ENCODE assay signal across 8 mouse cellular contexts in the genomic region with DNA sequence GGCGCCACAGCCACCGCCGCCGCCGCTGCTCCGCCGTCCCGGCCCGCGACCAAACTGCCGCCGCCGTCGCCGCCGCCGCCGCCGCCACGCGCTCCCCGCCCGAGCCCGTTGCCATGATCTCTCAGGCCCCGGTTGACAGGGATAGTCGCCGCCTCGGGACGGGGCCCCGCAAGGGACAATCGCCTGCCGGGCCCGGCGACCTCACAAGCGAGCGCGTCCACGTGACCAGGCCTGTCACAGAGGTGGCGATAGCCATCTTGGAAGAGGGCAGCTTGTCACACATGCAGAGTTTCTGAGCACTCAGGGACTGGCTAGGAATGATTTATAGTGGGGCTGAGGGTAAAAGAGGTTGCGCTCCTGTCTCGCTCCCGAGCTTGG. TPM values are rescaled to one million over a fixed set of nuclear protein-coding genes. Genes with fewer than 3 reads are reported as not detected.
DNase-seq lines count a peak whose midpoint lies in the region; ATAC-seq lines count a peak whose summit lies in the region.

Gene Ttll11, minus strand, starts transcription at position 270 of the 378 bp plus-strand sequence.

- peaks cover 12% of the 10 kb centered on the region for H3K4me1 ChIP-seq in brown adipose tissue, adult 24 weeks (ENCODE audit: control insufficient read depth, insufficient read depth, insufficient read length, low read length)
- peaks cover 22% of the 10 kb centered on the region for H3K4me1 ChIP-seq in heart, embryonic 13.5 days
- peaks cover 28% of the 10 kb centered on the region for H3K4me1 ChIP-seq in liver, embryonic 12.5 days
- no peaks in the 10 kb centered on the region for H3K4me1 ChIP-seq in stomach, embryonic 15.5 days

- H3K27me3 ChIP-seq in heart, embryonic 13.5 days (replicated peaks): peaks cover 34% of the 10 kb centered on the region
- peaks cover 31% of the 10 kb centered on the region for H3K27me3 ChIP-seq in liver, embryonic 12.5 days (replicated peaks)
- H3K27me3 ChIP-seq in stomach, embryonic 15.5 days (replicated peaks): no peaks in the 10 kb centered on the region

- H3K27ac ChIP-seq in brown adipose tissue, adult 24 weeks (replicated peaks; ENCODE audit: low read depth, low read length): peak within 1 kb of the TSS; percentile 27
- H3K27ac ChIP-seq in heart, embryonic 13.5 days (replicated peaks): peak within 1 kb of the TSS; percentile 63
- peak within 1 kb of the TSS; percentile 69; the same call in 1 of the 2 replicates for H3K27ac ChIP-seq in liver, embryonic 12.5 days
- peak within 1 kb of the TSS; percentile 9; the same call in 1 of the 2 replicates for H3K27ac ChIP-seq in stomach, embryonic 15.5 days

- H3K9me3 ChIP-seq in heart, embryonic 13.5 days: no peaks in the 10 kb centered on the region
- no peaks in the 10 kb centered on the region for H3K9me3 ChIP-seq in liver, embryonic 12.5 days (replicated peaks)
- no peaks in the 10 kb centered on the region for H3K9me3 ChIP-seq in stomach, embryonic 15.5 days

- ATAC-seq in heart, embryonic 13.5 days (ENCODE audit: extremely low read depth, insufficient number of reproducible peaks, low FRiP score, low TSS enrichment): peak; percentile 64
- ATAC-seq in liver, embryonic 12.5 days: peak; percentile 83
- peak; percentile 86 for ATAC-seq in stomach, embryonic 15.5 days (ENCODE audit: insufficient read depth, low FRiP score, low read depth)

- under 1% methylated on average over 40 of the region's 42 CpGs for WGBS in heart, embryonic 13.5 days
- under 1% methylated on average over 42 of the region's 42 CpGs for WGBS in liver, embryonic 12.5 days (ENCODE audit: insufficient replicate concordance)
- WGBS in stomach, embryonic 15.5 days: under 1% methylated on average over 39 of the region's 42 CpGs

- H3K9ac ChIP-seq in heart, embryonic 13.5 days: peak within 1 kb of the TSS; percentile 94
- peak within 1 kb of the TSS; percentile 86 for H3K9ac ChIP-seq in liver, embryonic 12.5 days
- H3K9ac ChIP-seq in stomach, embryonic 15.5 days: peak within 1 kb of the TSS; percentile 74

- no peaks in the 10 kb centered on the region for H3K36me3 ChIP-seq in heart, embryonic 13.5 days
- H3K36me3 ChIP-seq in liver, embryonic 12.5 days: no peaks in the 10 kb centered on the region
- H3K36me3 ChIP-seq in stomach, embryonic 15.5 days: no peaks in the 10 kb centered on the region

- peak; percentile 93 for DNase-seq in CD4-positive, CD25-positive, alpha-beta regulatory T cell, adult 2 months (ENCODE audit: low read depth, low spot score)
- peak; percentile 26 for DNase-seq in fat pad, adult 2 months (ENCODE audit: extremely low read depth, low read depth, low spot score)
- DNase-seq in kidney, postnatal 10 days: peak; percentile 97
- DNase-seq in natural killer cell, adult 2 months (ENCODE audit: low spot score in 2 of 2): peak; percentile 79 to 88

- peak within 1 kb of the TSS; percentile 99 for H3K4me2 ChIP-seq in heart, embryonic 13.5 days
- peak within 1 kb of the TSS; percentile 98 for H3K4me2 ChIP-seq in liver, embryonic 12.5 days
- H3K4me2 ChIP-seq in stomach, embryonic 15.5 days: peak within 1 kb of the TSS; percentile 90

- peak within 1 kb of the TSS; percentile 88 for H3K4me3 ChIP-seq in brown adipose tissue, adult 24 weeks (ENCODE audit: insufficient read depth, low read depth, low read length)
- H3K4me3 ChIP-seq in heart, embryonic 13.5 days: peak within 1 kb of the TSS; percentile 94
- H3K4me3 ChIP-seq in liver, embryonic 12.5 days: peak within 1 kb of the TSS; percentile 83
- H3K4me3 ChIP-seq in stomach, embryonic 15.5 days (replicated peaks): peak within 1 kb of the TSS; percentile 85

RNA-seq across cellular contexts. Expression of gene Ttll11, which starts in this region (rescaled TPM):
- 2.0 and 2.4 TPM in 2 replicates for polyA plus RNA-seq in brown adipose tissue, adult 24 weeks (2012; ENCODE audit: insufficient read depth, insufficient read length, missing spikeins)
- polyA plus RNA-seq in heart, embryonic 13.5 days (2015; fragmentation: Nextera tagmentation; extraction: Ambion mirVana): 0.84 and 0.86 TPM in 2 replicates
- polyA plus RNA-seq in liver, embryonic 12.5 days (2016; fragmentation: Nextera tagmentation; extraction: Ambion mirVana): 1.0 and 1.3 TPM in 2 replicates
- polyA plus RNA-seq in stomach, embryonic 15.5 days (2015; fragmentation: Nextera tagmentation; extraction: Ambion mirVana): 0.55 and 0.65 TPM in 2 replicates

Comparison
In these comparisons a context has a peak if more than half of its experiments do, and no peak if none do; other contexts are left out.
1. Peak in every context shown above with its lines: DNase-seq, ATAC-seq, H3K4me3 ChIP-seq and H3K27ac ChIP-seq.
2. Peak in ATAC-seq, H3K4me3 ChIP-seq, H3K27ac ChIP-seq, H3K9ac ChIP-seq and H3K4me2 ChIP-seq in heart, embryonic 13.5 days; RNA of the gene not detected or under 1 TPM.
3. Peak in ATAC-seq, H3K4me3 ChIP-seq, H3K27ac ChIP-seq, H3K9ac ChIP-seq and H3K4me2 ChIP-seq in stomach, embryonic 15.5 days; RNA of the gene not detected or under 1 TPM.
4. DNase-seq: peak in every context shown above with its lines; median percentile 97 in kidney, postnatal 10 days; 93 in CD4-positive, CD25-positive, alpha-beta regulatory T cell, adult 2 months; 84 in natural killer cell, adult 2 months; 26 in fat pad, adult 2 months.
5. H3K27ac ChIP-seq: peak in every context shown above with its lines; median percentile 69 in liver, embryonic 12.5 days; 63 in heart, embryonic 13.5 days; 27 in brown adipose tissue, adult 24 weeks; 9 in stomach, embryonic 15.5 days.